Mouse (Mus musculus) urinary bladder, postnatal 14 days (tissue): ENCODE data around the gene H2-Oa.

Source experiments
- DNase-seq: peaks from one replicate; pipeline ENCODE4 v3.0.0; 2021; ENCODE audit warnings: low spot score

Gene H2-Oa

GRCm38 (mm10) chr17:34092197-34092875 lies at the start of gene H2-Oa:
Gene H2-Oa, plus strand, starts transcription at chr17:34092340.
- DNase-seq: no peak

DNA sequence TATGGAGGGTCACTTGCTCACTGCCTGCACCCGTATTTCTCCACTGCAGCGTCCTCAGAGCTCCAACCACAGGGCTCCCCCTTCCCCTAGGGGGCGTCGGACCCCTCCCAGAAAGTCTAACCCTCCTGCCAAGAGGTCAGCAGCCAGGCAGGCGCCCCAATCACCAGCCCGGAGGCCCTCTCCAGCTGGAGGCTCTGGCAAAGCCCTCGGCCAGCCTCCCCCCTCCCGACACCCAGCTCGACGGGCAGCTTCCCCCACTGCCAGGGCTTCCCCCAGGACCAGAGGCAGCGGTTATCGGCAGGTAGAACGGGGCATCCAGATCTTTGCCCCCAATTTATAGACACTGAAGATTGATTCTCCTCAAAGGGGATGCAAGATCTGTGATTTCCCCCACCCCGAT lies 46.2 kb upstream of the H2-Oa start:
- no peak for DNase-seq

GRCm38 (mm10) chr17:34047404-34048050 lies 44.6 kb upstream of the H2-Oa start:
- DNase-seq: no peak

DNA sequence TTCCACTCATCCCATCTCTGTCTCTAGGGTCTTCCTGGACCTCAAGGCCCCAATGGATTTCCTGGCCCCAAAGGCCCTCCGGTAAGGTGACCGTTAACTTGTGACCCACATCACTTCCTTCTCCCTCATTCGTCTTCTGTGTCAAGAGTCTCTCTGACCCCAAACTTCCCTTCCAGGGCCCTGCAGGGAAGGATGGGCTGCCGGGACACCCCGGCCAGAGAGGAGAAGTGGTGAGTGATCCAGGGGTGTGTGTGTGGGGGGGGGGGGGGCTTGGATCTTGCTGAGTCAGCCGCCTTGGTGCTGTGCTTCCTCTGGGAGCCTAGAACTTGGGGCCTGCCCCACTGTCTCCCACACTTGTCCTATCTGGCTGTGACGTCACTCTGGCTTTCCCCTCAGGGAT lies 34.9 kb upstream of the H2-Oa start:
- DNase-seq: no peak

DNA sequence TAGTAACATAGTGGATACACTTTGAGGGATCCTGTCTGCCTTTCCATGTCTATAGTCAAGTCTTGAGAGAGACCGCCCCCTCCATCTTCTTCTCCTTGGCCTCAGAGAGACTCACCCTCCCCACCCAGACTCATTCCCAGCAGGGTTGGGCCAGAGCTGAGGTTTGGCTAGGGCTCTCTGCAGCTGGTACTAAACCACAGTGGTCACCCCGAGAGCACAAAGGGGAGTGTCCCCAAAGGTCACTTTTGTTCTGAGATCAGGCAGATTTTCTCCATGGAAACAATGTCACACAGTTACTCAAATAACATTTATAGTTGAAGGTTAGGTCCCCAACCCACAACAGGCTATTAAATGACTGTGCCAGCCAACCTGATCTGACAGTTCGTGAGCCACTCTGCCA lies 23.3 kb upstream of the H2-Oa start:
- DNase-seq: no peak

DNA sequence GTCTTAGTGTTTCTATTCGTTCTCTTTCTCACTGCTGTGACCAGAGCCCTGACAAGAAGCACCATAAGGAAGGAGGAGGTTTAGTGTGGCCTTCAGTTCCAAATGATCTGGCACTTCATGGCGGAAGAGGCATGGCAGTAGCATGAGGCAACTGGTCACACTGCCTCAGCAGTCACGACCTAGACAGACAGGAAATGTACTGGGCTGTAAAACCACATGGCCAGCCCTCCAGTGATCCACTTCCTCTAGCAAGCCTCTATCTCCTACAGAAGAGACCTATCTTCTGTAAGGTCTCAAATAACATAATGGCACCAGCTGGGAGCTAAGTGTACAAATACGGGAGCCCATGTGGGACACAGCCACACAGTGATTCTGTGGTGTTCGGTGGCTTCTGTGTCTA lies 20.0 kb upstream of the H2-Oa start:
- DNase-seq: no peak

GRCm38 (mm10) chr17:34075271-34075670 lies 16.9 kb upstream of the H2-Oa start:
- peak; percentile 78 for DNase-seq

DNA sequence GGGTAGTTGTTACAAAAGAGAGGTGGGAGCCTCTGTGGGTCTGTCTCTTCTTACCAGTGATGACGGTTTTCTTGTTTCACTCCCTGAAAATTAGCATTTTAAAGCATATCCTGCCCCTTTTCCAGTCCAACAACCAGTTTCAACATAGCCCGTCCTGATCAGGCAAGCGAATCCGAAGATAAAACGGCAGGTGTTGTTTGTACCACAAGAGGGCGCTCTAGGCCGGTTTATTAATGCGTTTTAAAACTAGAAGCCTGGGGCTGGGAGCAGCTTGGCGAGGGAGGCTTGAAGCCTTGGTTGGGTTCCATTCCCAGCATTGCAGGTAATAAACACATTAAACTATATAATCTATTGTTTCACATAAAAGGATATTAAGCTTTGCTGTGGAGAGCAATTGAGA lies 14.6 kb upstream of the H2-Oa start:
- DNase-seq: peak; percentile 72

DNA sequence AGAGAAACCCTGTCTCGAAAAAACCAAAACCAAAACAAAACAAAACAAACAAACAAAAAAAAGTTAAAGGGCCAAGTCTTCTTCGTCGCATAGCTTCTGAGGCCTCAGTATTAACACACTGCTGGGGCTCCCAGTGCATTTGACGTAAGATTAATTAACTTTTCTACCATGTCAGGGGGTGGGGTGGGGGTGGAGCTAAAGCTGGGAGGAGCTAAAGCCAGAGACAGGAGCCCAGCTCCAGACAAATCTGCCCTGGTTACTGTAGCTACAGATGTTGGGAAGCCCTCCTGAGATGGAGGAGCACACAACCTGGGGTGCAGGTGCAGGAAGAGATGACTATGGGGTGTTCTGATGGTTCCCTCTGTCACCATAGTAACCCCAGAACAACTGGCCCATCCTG lies 14.0 kb upstream of the H2-Oa start:
- DNase-seq: no peak

- no peak for DNase-seq
Observed at GRCm38 (mm10) chr17:34079002-34079401, 13.1 kb upstream of the H2-Oa start.

- DNase-seq: peak; percentile 19
Observed at GRCm38 (mm10) chr17:34079621-34080020, 12.5 kb upstream of the H2-Oa start.

DNA sequence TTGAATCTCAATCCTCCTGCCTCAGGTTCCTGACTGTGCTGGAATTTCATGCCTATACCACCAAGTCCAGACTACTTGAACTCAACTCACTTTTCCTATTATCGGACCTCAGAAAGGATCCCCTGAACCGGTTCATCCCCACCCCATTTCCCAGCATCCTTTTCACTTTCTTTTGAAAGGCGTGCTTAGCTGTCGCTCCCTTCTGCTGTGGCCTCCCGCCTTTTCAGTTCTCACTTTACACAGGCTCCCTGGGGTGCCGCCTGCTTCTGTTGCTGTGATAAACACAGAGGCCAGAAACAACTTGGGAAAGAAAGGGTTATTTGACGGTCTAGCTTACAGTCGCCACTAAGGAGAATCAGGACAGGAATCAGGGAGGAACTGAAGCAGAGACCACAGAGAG lies 9.0 kb upstream of the H2-Oa start:
- DNase-seq: no peak

- no peak for DNase-seq
Observed at GRCm38 (mm10) chr17:34087386-34087785, 4.8 kb upstream of the H2-Oa start.

DNA sequence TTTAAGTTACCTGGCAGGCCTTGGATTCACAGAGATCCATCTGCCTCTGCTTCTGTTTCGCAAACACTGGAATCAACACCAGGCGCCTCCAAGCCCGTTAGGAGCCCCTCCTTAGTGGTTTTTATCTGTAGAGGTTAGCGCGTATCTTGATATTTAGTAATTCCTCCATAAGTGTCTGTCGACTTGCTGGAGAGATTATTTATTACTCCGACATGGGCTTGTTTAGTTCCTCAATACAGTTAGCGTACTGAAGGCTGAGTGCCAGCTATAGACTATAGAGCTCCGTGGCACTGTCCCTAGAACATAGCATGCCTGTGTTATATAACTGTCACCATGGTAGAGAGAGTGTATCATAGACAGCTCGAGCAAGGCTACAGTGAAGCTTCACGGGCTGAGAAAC lies 4.0 kb upstream of the H2-Oa start:
- no peak for DNase-seq

- DNase-seq: no peak
Observed at GRCm38 (mm10) chr17:34090923-34091322, 1.2 kb upstream of the H2-Oa start.

DNA sequence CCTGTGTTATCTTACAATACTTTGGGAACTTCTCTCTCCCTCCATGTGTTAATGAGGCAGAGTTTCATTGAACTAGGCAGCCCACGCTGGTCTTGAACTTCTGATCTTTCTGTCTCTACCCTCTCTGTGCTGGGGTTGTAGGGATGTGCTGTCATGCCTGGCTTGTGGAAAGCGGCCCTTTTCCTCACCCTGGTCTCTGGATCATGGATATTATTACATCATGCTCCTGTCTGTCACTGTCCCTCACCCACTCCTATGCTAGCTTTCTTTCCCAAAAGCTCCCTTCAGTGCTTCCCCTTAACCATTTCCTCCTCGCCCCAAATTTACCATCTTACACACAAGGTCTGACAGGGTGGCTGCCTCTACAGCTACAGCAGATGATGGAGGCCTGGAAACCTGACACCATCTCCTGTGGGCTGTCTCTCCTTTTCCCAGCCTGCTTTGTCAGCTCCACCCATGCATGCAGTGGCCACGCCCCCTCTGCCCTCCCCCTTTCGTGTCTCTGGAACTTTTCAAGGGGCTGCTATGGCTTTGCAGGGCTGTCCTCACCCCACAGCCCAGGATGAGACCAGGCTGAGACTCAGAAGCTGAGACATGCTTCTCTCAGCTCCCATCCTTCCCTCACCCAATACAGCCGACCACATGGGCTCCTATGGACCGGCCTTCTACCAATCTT lies 1.2 kb downstream of the H2-Oa start:
- DNase-seq: no peak

DNA sequence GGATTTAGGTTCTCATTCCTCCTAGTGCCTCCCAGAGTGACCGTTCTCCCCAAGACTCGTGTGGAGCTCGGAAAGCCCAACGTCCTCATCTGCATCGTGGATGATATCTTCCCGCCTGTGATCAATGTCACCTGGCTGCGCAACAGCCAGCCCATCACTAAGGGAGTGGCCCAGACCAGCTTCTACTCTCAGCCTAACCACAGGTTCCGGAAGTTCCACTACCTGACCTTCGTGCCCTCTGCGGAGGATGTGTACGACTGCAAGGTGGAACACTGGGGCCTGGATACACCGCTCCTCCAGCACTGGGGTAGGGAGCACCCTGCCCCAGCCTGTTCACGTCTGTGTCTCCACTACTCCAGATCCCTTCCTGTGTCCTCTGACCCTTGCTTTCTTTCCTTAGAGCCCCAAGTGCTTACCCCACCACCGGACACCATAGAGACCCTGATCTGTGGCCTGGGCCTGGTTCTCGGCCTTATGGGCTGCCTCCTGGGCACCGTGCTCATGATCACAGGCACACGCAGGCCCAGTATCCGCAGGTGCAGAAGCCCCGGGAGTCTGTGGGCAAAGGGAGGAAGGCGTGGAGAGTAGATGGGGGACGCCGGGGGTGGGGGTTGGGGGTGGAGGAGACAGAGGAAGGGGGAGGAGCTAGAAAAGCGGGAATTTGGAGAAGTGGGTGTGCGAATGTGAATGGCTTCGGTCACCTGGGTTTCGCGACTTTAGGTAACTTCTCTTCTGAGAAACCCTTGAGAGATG lies 2.3 kb downstream of the H2-Oa start:
- DNase-seq: no peak

DNA sequence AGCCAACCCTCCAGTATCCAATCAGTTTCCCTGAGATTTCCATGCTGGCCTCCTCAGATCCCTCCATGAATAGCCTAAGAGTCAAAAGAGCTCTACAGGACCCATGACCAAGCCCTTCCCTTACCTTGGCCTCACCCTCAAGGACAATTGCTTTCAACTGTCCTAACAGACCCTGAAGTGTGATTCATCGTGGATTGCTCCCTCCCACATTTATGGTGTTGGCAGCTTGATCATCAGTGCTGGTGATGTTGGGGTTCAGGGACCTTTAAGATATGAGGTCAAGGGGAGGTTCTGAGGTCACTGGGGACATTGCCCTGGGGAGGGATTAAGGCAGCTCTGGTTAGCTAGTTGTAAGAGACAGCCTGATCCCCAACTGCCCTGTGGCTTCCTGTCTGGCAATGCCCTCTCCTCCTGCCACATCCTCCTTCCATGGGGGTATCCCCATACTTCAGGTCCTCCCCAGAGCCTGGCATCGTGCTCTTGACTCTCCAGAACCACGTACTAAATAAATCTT lies 4.4 kb downstream of the H2-Oa start:
- DNase-seq: no peak

DNA sequence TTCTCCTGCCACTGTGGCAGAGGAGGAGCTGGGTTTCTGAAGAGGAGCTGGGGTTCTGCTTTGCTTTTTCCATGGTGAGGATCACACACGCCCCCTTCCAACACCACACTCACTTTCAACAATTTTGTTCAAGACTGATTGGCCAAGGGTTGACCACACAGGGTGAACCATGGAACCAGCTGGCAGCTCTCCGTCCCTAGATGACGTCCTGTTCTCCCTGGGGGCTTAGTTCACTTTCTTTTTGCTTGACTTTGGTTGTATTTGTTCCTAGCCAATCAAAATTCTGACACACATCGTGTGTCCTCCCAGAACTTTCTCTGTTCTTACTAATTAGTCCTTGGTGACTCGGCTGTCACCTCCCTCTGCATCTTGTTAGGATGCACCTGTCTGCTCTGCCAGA lies 5.1 kb downstream of the H2-Oa start:
- DNase-seq: no peak

DNA sequence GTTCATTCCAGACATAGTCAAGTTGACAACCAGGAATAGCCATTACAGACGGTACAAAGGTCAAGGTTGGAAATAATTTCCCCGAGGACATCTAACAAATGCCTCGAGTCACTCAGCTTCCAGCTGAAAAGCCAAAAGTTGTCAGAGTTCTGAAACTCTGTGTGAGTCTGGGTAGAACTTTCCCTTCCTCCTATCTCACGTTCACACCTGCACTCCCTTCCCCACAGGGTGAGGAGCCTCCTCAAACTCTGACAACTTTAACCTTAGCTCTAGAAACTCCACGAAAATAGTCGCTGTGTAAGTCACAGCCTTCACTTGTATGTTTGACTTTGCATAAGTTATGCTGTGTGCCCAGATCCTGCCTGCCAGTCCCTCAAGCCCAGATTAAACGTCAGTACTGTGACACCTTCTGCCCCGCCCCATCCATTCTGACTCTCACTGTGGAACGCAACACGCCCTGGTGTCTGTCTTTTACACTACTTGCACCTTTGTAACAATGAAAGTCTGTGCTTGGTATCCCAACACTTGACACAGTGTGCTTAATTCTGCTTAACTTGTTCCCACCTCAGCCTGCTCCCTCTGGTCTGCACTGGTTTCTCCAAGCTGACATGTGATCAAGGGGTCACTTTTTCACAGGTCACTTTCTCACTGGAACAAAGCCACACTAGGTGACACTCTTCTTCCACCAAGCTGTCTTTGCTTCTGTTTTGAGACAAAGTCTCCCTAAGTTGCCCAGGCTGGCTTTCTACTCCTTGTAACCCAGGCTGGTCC lies 6.8 kb downstream of the H2-Oa start:
- DNase-seq: no peak

GRCm38 (mm10) chr17:34099531-34099930 lies 7.4 kb downstream of the H2-Oa start:
- DNase-seq: no peak

DNA sequence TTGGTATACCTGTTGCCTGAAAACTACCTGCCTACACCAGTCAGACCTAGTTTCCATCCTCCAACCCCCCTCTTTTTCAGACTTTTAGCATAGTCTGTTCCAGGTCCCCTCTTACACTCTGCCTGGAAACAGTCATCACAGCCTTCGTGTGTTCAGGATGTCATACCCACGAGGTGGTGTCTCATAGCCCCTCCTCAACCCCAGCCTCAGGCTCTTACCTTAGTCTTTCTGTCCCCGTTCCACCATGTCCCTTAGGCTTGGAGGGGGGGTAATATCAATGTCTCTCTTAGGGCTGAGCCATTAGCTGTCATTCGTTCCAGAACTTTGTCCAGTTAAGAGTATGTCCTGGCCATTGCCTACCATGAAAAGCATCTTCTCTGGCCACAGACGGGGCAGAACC lies 9.0 kb downstream of the H2-Oa start:
- no peak for DNase-seq
